Mouse (Mus musculus) A20 (cell line): ENCODE measurements at regions not wholly inside any gene's neighbourhood (a gene's known extent, or its start where the extent isn't known, plus 50 kb on each side); places are given as distances from the start of the nearest gene placed in this dataset.
"Not testable (repeated sequence)": the region's sequence is repeated elsewhere in the genome, so short reads cannot be mapped to it uniquely, and the experiment has no call there.

Source experiments
- DNase-seq: peaks from one replicate; pipeline ENCODE4 v3.0.0-alpha.2; 2011; ENCODE audit warnings: low read depth, low spot score

GRCm38 (mm10) chr3:37835687-37836086, 111.4 kb upstream of the Gm5148 start:
- no peak for DNase-seq

- DNase-seq = peak; percentile 3
These were observed 110.8 kb upstream of the Gm5148 start for GRCm38 (mm10) chr3:37835135-37835534.

GRCm38 (mm10) chr3:37834626-37835025, 110.3 kb upstream of the Gm5148 start:
- peak; percentile 58 for DNase-seq

GRCm38 (mm10) chr3:37833387-37833786, 109.1 kb upstream of the Gm5148 start:
- no peak for DNase-seq

GRCm38 (mm10) chr3:37827546-37827945, 103.3 kb upstream of the Gm5148 start:
- no peak for DNase-seq

GRCm38 (mm10) chr3:37825602-37826001, 101.3 kb upstream of the Gm5148 start:
- DNase-seq = no peak

- DNase-seq = no peak
These were observed 100.4 kb upstream of the Gm5148 start for GRCm38 (mm10) chr3:37824681-37825080.

GRCm38 (mm10) chr3:37819503-37819902, 95.2 kb upstream of the Gm5148 start:
- DNase-seq = no peak

- no peak for DNase-seq
These were observed 93.1 kb upstream of the Gm5148 start for GRCm38 (mm10) chr3:37817434-37817805.

- no peak for DNase-seq
These were observed 92.6 kb upstream of the Gm5148 start for GRCm38 (mm10) chr3:37816781-37817433.

- no peak for DNase-seq
These were observed 91.5 kb upstream of the Gm5148 start for GRCm38 (mm10) chr3:37815771-37816170.

- no peak for DNase-seq
These were observed 88.6 kb upstream of the Gm5148 start for GRCm38 (mm10) chr3:37812936-37813335.

GRCm38 (mm10) chr3:37811429-37811828, 87.1 kb upstream of the Gm5148 start:
- DNase-seq = no peak

GRCm38 (mm10) chr3:37810763-37811162, 86.5 kb upstream of the Gm5148 start:
- DNase-seq = no peak

GRCm38 (mm10) chr3:37805805-37806148, 81.5 kb upstream of the Gm5148 start:
- peak; percentile 67 for DNase-seq

GRCm38 (mm10) chr3:37804941-37805804, 80.9 kb upstream of the Gm5148 start:
- DNase-seq = no peak

GRCm38 (mm10) chr3:37804261-37804660, 80.0 kb upstream of the Gm5148 start:
- DNase-seq = peak; percentile 35

- DNase-seq = not testable (repeated sequence)
These were observed 79.5 kb upstream of the Gm5148 start for GRCm38 (mm10) chr3:37803781-37804180.

- no peak for DNase-seq
These were observed 77.3 kb upstream of the Gm5148 start for GRCm38 (mm10) chr3:37801551-37801950.

- no peak for DNase-seq
These were observed 75.5 kb upstream of the Gm5148 start for GRCm38 (mm10) chr3:37799809-37800208.

GRCm38 (mm10) chr3:37789711-37790110, 65.4 kb upstream of the Gm5148 start:
- no peak for DNase-seq

- DNase-seq = no peak
These were observed 64.9 kb upstream of the Gm5148 start for GRCm38 (mm10) chr3:37789143-37789697.

GRCm38 (mm10) chr3:37788366-37788765, 64.1 kb upstream of the Gm5148 start:
- no peak for DNase-seq
